Mouse (Mus musculus) intestine, embryonic 15.5 days (tissue): ENCODE measurements at regions not wholly inside any gene's neighbourhood (a gene's known extent, or its start where the extent isn't known, plus 50 kb on each side); places are given as distances from the start of the nearest gene placed in this dataset.

Source experiments
- ATAC-seq: fragments of 200-750 bp; cut with Nextera tagmentation; 2 replicates; pipeline ENCODE4 v1.8.0; 2017; ENCODE audit warnings: moderate TSS enrichment, moderate library complexity
- H3K27ac ChIP-seq: fragments of 300-500 bp; sonication (generic); 2 replicates; pipeline ENCODE4 v1.5.1; 2015; ENCODE audit warnings: mild to moderate bottlenecking, inconsistent platforms
- H3K27me3 ChIP-seq: fragments of 300-500 bp; sonication (generic); replicated peaks from 2 replicates; pipeline ENCODE4 v1.6.1; 2015; ENCODE audit warnings: inconsistent platforms
- H3K36me3 ChIP-seq: fragments of 300-500 bp; sonication (generic); 2 replicates; pipeline ENCODE4 v1.6.1; 2015; ENCODE audit warnings: inconsistent platforms
- H3K4me1 ChIP-seq: fragments of 300-500 bp; sonication (generic); replicated peaks from 2 replicates; pipeline ENCODE4 v1.6.1; 2015; ENCODE audit warnings: inconsistent platforms
- H3K4me2 ChIP-seq: fragments of 300-500 bp; sonication (generic); replicated peaks from 2 replicates; pipeline ENCODE4 v1.6.1; 2015; ENCODE audit warnings: mild to moderate bottlenecking, inconsistent platforms
- H3K4me3 ChIP-seq: fragments of 300-500 bp; sonication (generic); replicated peaks from 2 replicates; pipeline ENCODE4 v1.5.1; 2015; ENCODE audit warnings: inconsistent platforms
- H3K9ac ChIP-seq: fragments of 300-500 bp; sonication (generic); 2 replicates; pipeline ENCODE4 v1.6.1; 2015; ENCODE audit warnings: inconsistent platforms
- H3K9me3 ChIP-seq: fragments of 300-500 bp; sonication (generic); 2 replicates; pipeline ENCODE4 v1.6.1; 2016; ENCODE audit warnings: inconsistent platforms
- WGBS: fragments of 180-500 bp; shearing (Covaris S2); methylation state at CpG from one replicate; pipeline ENCODE4 v1.1.7; 2015; 5-methylcytosine and 5-hydroxymethylcytosine counted together

DNA sequence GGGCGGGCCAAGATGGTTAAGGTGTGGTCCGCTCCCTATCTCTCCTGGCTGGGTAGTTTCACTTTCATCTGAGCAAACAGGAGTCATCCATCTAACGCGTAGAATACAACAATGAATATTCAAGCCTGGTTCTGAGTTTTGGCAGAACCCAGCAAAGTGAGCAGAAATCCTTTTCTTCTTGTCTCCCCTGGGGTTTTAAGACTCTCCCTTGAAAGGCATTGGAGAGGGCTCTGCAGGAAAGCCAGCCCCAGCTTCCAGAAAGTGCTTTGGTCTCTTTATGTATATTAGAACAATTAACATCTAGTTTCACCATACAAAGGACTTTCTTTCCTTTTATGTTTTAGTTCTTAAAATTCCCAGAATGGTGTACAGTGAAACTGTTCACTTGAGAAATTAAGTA lies 458.5 kb upstream of the Gm765 start:
- Histone ChIP-seq H3K36me3 (no peaks in the 10 kb centered on the region), H3K9me3 (no peaks in the 10 kb centered on the region), H3K9ac (no peak overlapping the region), H3K4me1 (0 out of 2 replicates have a peak, but pooled peaks cover 2% of the 10 kb centered on the region), H3K4me3 (no peak overlapping the region), H3K27ac (no peak overlapping the region), H3K4me2 (no peak overlapping the region), H3K27me3 (no peaks in the 10 kb centered on the region)
- 48% methylated on average over 4 of the region's 4 CpGs for WGBS
- ATAC-seq, result no peak

- no peak overlapping the region for H3K27ac ChIP-seq
- H3K4me1 ChIP-seq, result 0 out of 2 replicates have a peak, but pooled peaks cover 2% of the 10 kb centered on the region
- ATAC-seq, result no peak
- H3K4me3 ChIP-seq, result no peak overlapping the region
- H3K27me3 ChIP-seq, result no peaks in the 10 kb centered on the region
- WGBS, result 52% methylated on average over 8 of the region's 8 CpGs
- no peaks in the 10 kb centered on the region for H3K9me3 ChIP-seq
- H3K4me2 ChIP-seq, result no peak overlapping the region
- no peaks in the 10 kb centered on the region for H3K36me3 ChIP-seq
- no peak overlapping the region for H3K9ac ChIP-seq
These were observed 457.5 kb upstream of the Gm765 start for GRCm38 (mm10) chr6:98800040-98800439.

DNA sequence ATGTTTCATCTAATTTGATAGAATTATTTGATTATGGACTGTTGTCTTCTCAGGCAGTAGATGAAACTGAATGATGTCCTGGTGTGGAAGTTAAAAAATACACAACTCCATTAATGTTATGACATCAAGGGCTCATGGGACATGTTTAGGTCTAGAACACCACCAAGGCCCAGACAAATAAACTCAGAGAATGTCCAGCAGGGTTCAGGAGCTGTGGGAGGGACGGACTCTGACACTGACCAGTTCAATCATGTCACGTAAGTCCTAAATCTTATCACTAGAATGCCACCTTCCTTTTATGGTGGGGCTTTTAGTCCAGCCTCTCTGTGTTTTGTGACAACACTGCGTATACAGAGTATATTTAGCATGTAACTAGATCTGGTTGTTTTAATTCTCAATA lies 455.2 kb upstream of the Gm765 start:
- Histone ChIP-seq H3K4me3 (no peak overlapping the region), H3K36me3 (no peaks in the 10 kb centered on the region), H3K27me3 (no peaks in the 10 kb centered on the region), H3K27ac (no peak overlapping the region), H3K9me3 (no peaks in the 10 kb centered on the region), H3K4me2 (no peak overlapping the region), H3K9ac (no peak overlapping the region), H3K4me1 (0 out of 2 replicates have a peak, but pooled peaks cover 2% of the 10 kb centered on the region)
- no peak for ATAC-seq
- WGBS, result 53% methylated on average over 3 of the region's 3 CpGs

DNA sequence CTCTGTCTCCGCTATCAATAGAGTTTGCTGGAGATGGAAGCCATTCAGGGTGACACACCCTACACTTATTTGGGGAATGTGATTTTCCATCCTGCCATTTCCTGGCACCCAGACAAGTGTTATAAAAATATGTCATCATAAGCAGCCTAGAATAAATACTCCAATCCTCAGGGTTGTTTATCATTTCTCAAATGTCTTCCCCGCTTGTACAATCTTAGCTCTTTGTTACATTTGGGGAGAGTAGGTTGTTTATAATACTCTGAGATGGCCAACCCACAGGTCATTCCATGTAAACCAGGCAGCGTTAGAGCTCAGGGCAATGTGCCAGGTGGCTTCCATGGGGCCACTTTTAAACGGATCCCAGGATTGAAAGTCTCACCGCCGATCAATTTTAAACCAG lies 454.8 kb upstream of the Gm765 start:
- 48% methylated on average over 6 of the region's 6 CpGs for WGBS
- Histone ChIP-seq H3K4me1 (0 out of 2 replicates have a peak, but pooled peaks cover 2% of the 10 kb centered on the region), H3K27ac (no peak overlapping the region), H3K9ac (no peak overlapping the region), H3K27me3 (no peaks in the 10 kb centered on the region), H3K4me3 (no peak overlapping the region), H3K36me3 (no peaks in the 10 kb centered on the region), H3K9me3 (no peaks in the 10 kb centered on the region), H3K4me2 (no peak overlapping the region)
- no peak for ATAC-seq

- Histone ChIP-seq H3K27ac (no peak overlapping the region), H3K36me3 (no peaks in the 10 kb centered on the region), H3K9ac (no peak overlapping the region), H3K4me2 (no peak overlapping the region), H3K4me3 (no peak overlapping the region), H3K27me3 (no peaks in the 10 kb centered on the region), H3K9me3 (no peaks in the 10 kb centered on the region), H3K4me1 (0 out of 2 replicates have a peak, but pooled peaks cover 2% of the 10 kb centered on the region)
- ATAC-seq, result no peak
- 40% methylated on average over 4 of the region's 4 CpGs for WGBS
These were observed 454.1 kb upstream of the Gm765 start for GRCm38 (mm10) chr6:98796666-98797065.

DNA sequence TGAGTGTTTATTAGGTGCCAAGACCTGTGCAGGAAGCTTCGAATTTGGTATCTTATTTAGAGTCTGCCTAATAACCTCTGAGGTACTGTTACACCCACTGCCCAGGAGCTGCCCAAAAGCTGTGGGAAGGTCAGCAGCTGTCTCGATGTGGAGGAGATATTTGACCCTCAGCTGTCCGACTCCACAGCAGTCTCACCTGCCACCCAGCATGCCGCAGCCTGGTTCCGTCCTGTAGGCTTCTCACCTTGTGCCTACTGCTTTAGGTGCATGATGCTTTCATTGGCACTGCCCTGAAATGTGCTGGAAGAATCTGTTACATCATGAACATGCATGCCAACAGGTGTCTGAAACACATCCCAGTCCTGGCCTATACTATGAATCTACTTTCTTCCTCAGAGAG lies 444.9 kb upstream of the Gm765 start:
- H3K4me1 ChIP-seq, result no peaks in the 10 kb centered on the region
- no peak overlapping the region for H3K27ac ChIP-seq
- 81% methylated on average over 5 of the region's 5 CpGs for WGBS
- H3K4me3 ChIP-seq, result no peak overlapping the region
- no peak overlapping the region for H3K9ac ChIP-seq
- no peak for ATAC-seq
- no peaks in the 10 kb centered on the region for H3K36me3 ChIP-seq
- H3K4me2 ChIP-seq, result no peak overlapping the region
- no peaks in the 10 kb centered on the region for H3K9me3 ChIP-seq
- no peaks in the 10 kb centered on the region for H3K27me3 ChIP-seq

DNA sequence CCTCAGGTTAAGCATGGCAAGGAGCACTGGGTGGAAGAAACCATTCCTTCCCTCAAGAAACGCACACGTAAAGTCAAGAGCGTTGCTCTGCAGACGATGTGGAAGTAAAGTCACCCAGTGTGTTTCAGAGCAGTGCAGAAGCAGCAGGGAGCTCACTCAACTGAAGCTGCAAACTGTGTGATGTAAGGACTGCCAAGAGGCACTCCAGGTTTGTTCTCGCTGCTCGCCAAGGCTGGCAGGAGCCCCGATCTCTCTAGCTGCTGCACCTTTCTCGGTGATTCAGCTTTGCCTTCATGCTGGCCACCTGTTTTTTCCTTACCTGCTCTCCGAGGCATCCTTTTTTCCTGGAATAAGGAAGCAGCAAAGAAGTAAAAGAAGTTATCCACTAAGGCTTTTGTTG lies 439.5 kb upstream of the Gm765 start:
- Histone ChIP-seq H3K36me3 (no peaks in the 10 kb centered on the region), H3K9me3 (no peaks in the 10 kb centered on the region), H3K4me3 (no peak overlapping the region), H3K27ac (no peak overlapping the region), H3K4me1 (no peaks in the 10 kb centered on the region), H3K4me2 (no peak overlapping the region), H3K9ac (no peak overlapping the region), H3K27me3 (no peaks in the 10 kb centered on the region)
- ATAC-seq, result no peak
- 85% methylated on average over 9 of the region's 9 CpGs for WGBS

DNA sequence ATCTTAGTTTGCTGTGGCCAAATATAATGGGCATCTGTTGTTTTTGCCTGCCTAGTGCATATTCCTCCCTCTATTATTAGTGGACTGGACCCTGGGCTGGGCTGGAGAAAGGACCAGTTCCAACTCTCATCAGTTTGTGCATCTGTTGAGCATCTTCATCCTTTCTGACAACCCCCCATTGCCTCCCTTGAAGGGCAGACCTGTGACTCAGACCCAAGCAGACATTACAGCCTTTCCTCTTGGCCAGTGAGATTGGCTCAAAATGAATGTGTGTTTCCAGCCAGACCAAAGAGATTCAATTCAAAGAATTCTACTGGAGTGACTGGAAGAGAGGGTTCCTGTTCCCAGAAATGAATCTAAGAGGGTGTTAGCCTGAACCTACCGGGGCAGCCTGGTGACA lies 433.2 kb upstream of the Gm765 start:
- Histone ChIP-seq H3K36me3 (no peaks in the 10 kb centered on the region), H3K4me3 (no peak overlapping the region), H3K4me2 (no peak overlapping the region), H3K9ac (no peak overlapping the region), H3K9me3 (no peaks in the 10 kb centered on the region), H3K4me1 (no peaks in the 10 kb centered on the region), H3K27me3 (no peaks in the 10 kb centered on the region), H3K27ac (no peak overlapping the region)
- 91% methylated on average over 1 of the region's 1 CpGs for WGBS
- ATAC-seq, result no peak

- no peaks in the 10 kb centered on the region for H3K9me3 ChIP-seq
- H3K27ac ChIP-seq, result no peak overlapping the region
- H3K9ac ChIP-seq, result no peak overlapping the region
- ATAC-seq, result no peak
- no peak overlapping the region for H3K4me2 ChIP-seq
- 53% methylated on average over 2 of the region's 2 CpGs for WGBS
- no peak overlapping the region for H3K4me3 ChIP-seq
- H3K27me3 ChIP-seq, result no peaks in the 10 kb centered on the region
- no peaks in the 10 kb centered on the region for H3K4me1 ChIP-seq
- H3K36me3 ChIP-seq, result no peaks in the 10 kb centered on the region
These were observed 427.4 kb upstream of the Gm765 start for GRCm38 (mm10) chr6:98769999-98770398.

- Histone ChIP-seq H3K27ac (no peak overlapping the region), H3K36me3 (no peaks in the 10 kb centered on the region), H3K27me3 (no peaks in the 10 kb centered on the region), H3K4me3 (no peak overlapping the region), H3K4me2 (no peak overlapping the region), H3K9me3 (no peaks in the 10 kb centered on the region), H3K4me1 (no peaks in the 10 kb centered on the region), H3K9ac (no peak overlapping the region)
- ATAC-seq, result no peak
- WGBS, result 87% methylated on average over 6 of the region's 6 CpGs
These were observed 426.8 kb upstream of the Gm765 start for GRCm38 (mm10) chr6:98769322-98769721.

- no peaks in the 10 kb centered on the region for H3K36me3 ChIP-seq
- no peaks in the 10 kb centered on the region for H3K9me3 ChIP-seq
- H3K9ac ChIP-seq, result no peak overlapping the region
- 75% methylated on average over 7 of the region's 7 CpGs for WGBS
- H3K4me3 ChIP-seq, result no peak overlapping the region
- H3K27ac ChIP-seq, result no peak overlapping the region
- H3K4me1 ChIP-seq, result no peaks in the 10 kb centered on the region
- no peaks in the 10 kb centered on the region for H3K27me3 ChIP-seq
- H3K4me2 ChIP-seq, result no peak overlapping the region
- ATAC-seq, result no peak
These were observed 425.3 kb upstream of the Gm765 start for GRCm38 (mm10) chr6:98767858-98768336.

DNA sequence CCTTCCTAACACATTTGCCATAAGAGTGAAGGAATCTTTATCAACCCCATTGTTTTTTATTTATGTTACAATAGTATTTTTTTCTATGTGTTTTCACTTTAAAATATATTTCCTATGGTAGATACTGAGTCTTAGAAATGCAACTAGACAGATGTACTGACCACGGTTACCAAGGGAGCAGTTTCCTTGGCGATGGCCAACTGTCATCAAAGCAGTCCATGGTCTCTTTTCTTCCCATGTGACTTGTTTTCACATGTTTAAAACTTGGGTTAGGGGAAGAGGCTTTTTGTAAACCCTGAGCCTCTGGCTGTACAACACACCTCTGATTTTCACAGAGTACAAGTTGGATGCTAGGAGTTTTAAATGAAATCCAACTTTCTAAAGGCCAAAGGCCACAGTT lies 411.9 kb upstream of the Gm765 start:
- 92% methylated on average over 2 of the region's 2 CpGs for WGBS
- no peaks in the 10 kb centered on the region for H3K4me1 ChIP-seq
- no peak for ATAC-seq

GRCm38 (mm10) chr6:98748618-98749017 lies 406.1 kb upstream of the Gm765 start:
- Histone ChIP-seq H3K9me3 (no peaks in the 10 kb centered on the region), H3K4me1 (no peaks in the 10 kb centered on the region), H3K4me2 (no peak overlapping the region), H3K36me3 (no peaks in the 10 kb centered on the region), H3K27ac (no peak overlapping the region), H3K27me3 (no peaks in the 10 kb centered on the region), H3K4me3 (no peak overlapping the region), H3K9ac (no peak overlapping the region)
- 78% methylated on average over 4 of the region's 4 CpGs for WGBS
- no peak for ATAC-seq

More for the DNA sequence above, 411.9 kb upstream of the Gm765 start:
- no peaks in the 10 kb centered on the region for H3K36me3 ChIP-seq
- no peaks in the 10 kb centered on the region for H3K9me3 ChIP-seq
- H3K27ac ChIP-seq, result no peak overlapping the region
- no peaks in the 10 kb centered on the region for H3K27me3 ChIP-seq
- no peak overlapping the region for H3K9ac ChIP-seq
- H3K4me3 ChIP-seq, result no peak overlapping the region
- no peak overlapping the region for H3K4me2 ChIP-seq
